Mouse (Mus musculus) forebrain, embryonic 15.5 days (tissue): ENCODE measurements around the gene Gm13697. TPM values are rescaled to one million over a fixed set of nuclear protein-coding genes. Genes with fewer than 3 reads are reported as not detected.

ENCODE experiments used
- polyA plus RNA-seq: library from polyadenylated mRNA; unstranded; fragments of >200 nt; fragmentation: Nextera tagmentation; extraction: Ambion mirVana; gene quantifications from 2 replicates; pipeline ENCODE4 v1.2.1, GENCODE M21; 2015

Gm13697 gene
- polyA plus RNA-seq, 1 experiment from 2014 or later: not detected

Other genes with a start within 250 kb of the Gm13697 start
- gene Fam171b, start 172.1 kb upstream of the Gm13697 start, polyA plus RNA-seq: 63.5 and 67.5 TPM in 2 replicates
- 0.10 TPM in 1 of 2 replicates, not detected in the other for gene Zswim2, start 43.5 kb upstream of the Gm13697 start, polyA plus RNA-seq
- not detected in 2 replicates for gene Gm13698, start 29.1 kb upstream of the Gm13697 start, polyA plus RNA-seq
- not detected in 2 replicates for gene Gm13693, start 23.2 kb upstream of the Gm13697 start, polyA plus RNA-seq
- not detected in 2 replicates for gene Gm13695, start 17.4 kb upstream of the Gm13697 start, polyA plus RNA-seq
- not detected in 2 replicates for gene Gm13696, start 11.6 kb upstream of the Gm13697 start, polyA plus RNA-seq
- not detected in 2 replicates for gene Gm13694, start 5.8 kb upstream of the Gm13697 start, polyA plus RNA-seq
- gene Gm13691, start 5.8 kb downstream of the Gm13697 start, polyA plus RNA-seq: not detected in 2 replicates